Mouse (Mus musculus) forebrain, postnatal 0 days (tissue): ENCODE data around the gene Csnk1e. TPM values are rescaled to one million over a fixed set of nuclear protein-coding genes. Genes with fewer than 3 reads are reported as not detected.

Experiments used
- ATAC-seq: fragments of 200-750 bp; cut with Nextera tagmentation; 2 replicates; pipeline ENCODE4 v1.8.0; 2017; ENCODE audit warnings: mild to moderate bottlenecking, moderate library complexity
- DNase-seq: peaks from one replicate; pipeline ENCODE4 v3.0.0-alpha.2; 2015
- H3K27ac ChIP-seq: fragments of 300-500 bp; sonication (generic); 2 replicates; pipeline ENCODE4 v1.5.1; 2014; ENCODE audit warnings: low read depth, mild to moderate bottlenecking, antibody characterized with exemption, low read length, moderate library complexity, mixed read lengths
- H3K27me3 ChIP-seq: fragments of 300-500 bp; sonication (generic); 2 replicates; pipeline ENCODE4 v1.6.1; 2014; ENCODE audit warnings: mild to moderate bottlenecking, low read length, mixed read lengths; ENCODE audit not compliant: insufficient read depth
- H3K36me3 ChIP-seq: fragments of 300-500 bp; sonication (generic); 2 replicates; pipeline ENCODE4 v1.6.1; 2014; ENCODE audit warnings: mild to moderate bottlenecking, moderate library complexity; ENCODE audit not compliant: insufficient read depth
- H3K4me1 ChIP-seq: fragments of 300-500 bp; sonication (generic); 2 replicates; pipeline ENCODE4 v1.6.1; 2014; ENCODE audit warnings: antibody characterized with exemption; ENCODE audit not compliant: insufficient read depth
- H3K4me2 ChIP-seq: fragments of 300-500 bp; sonication (generic); 2 replicates; pipeline ENCODE4 v1.6.1; 2014; ENCODE audit warnings: low read depth, mild to moderate bottlenecking, moderate library complexity
- H3K4me3 ChIP-seq: fragments of 300-500 bp; sonication (generic); 2 replicates; pipeline ENCODE4 v1.5.1; 2014; ENCODE audit warnings: low read depth, low read length, mixed read lengths
- H3K9ac ChIP-seq: fragments of 300-500 bp; sonication (generic); 2 replicates; pipeline ENCODE4 v1.6.1; 2014; ENCODE audit warnings: mild to moderate bottlenecking
- H3K9me3 ChIP-seq: fragments of 300-500 bp; sonication (generic); 2 replicates; pipeline ENCODE4 v1.6.1; 2016; ENCODE audit warnings: low read length
- CTCF ChIP-seq: sonication (generic); IDR thresholded peaks from 2 replicates; pipeline ENCODE4 v1.5.1; 2016; ENCODE audit warnings: antibody characterized with exemption, control low read depth, low read depth
- WGBS: fragments of 180-500 bp; shearing (Covaris S2); extraction: QIAGEN DNeasy Blood & Tissue Kit; methylation state at CpG from one replicate; pipeline ENCODE4 v1.1.7; 2014; 5-methylcytosine and 5-hydroxymethylcytosine counted together
- polyA plus RNA-seq: library from polyadenylated mRNA; unstranded; fragments of >200 nt; fragmentation: Nextera tagmentation; extraction: Ambion mirVana; gene quantifications from 2 replicates; pipeline ENCODE4 v1.2.1, GENCODE M21; 2015
- total RNA-seq: library from RNA; depleted of rRNA; stranded (reverse); fragments of >200 nt; gene quantifications from 2 replicates; pipeline ENCODE4 v1.2.3, GENCODE M21; 2014

Csnk1e gene
- total and polyA plus RNA-seq, 2 experiments from 2014 or later = 248 to 490 TPM

- Histone ChIP-seq H3K9ac (no peak overlapping the region), H3K36me3 (no peaks in the 10 kb centered on the region), H3K4me1 (no peaks in the 10 kb centered on the region), H3K4me3 (no peak overlapping the region), H3K4me2 (no peak overlapping the region), H3K27me3 (no peaks in the 10 kb centered on the region), H3K27ac (no peak overlapping the region), H3K9me3 (no peaks in the 10 kb centered on the region)
- no peak for DNase-seq
- WGBS = 15% methylated on average over 15 of the region's 15 CpGs
- TF ChIP-seq CTCF = no peak
- ATAC-seq = peak; percentile 63; the same call in 1 of the 2 replicates
These were observed 25.9 kb upstream of the Csnk1e start for GRCm38 (mm10) chr15:79481181-79481688.

- Histone ChIP-seq H3K4me1 (no peaks in the 10 kb centered on the region), H3K4me2 (no peak overlapping the region), H3K36me3 (no peaks in the 10 kb centered on the region), H3K27ac (no peak overlapping the region), H3K4me3 (no peak overlapping the region), H3K9me3 (no peaks in the 10 kb centered on the region), H3K9ac (no peak overlapping the region), H3K27me3 (no peaks in the 10 kb centered on the region)
- ATAC-seq (no peak), DNase-seq (no peak)
- 53% methylated on average over 6 of the region's 6 CpGs for WGBS
- TF ChIP-seq CTCF = no peak
These were observed 21.9 kb upstream of the Csnk1e start for GRCm38 (mm10) chr15:79477227-79477626.

GRCm38 (mm10) chr15:79473638-79474355 is 18.4 kb upstream of the Csnk1e start:
- no peak overlapping the region for H3K27ac ChIP-seq
- DNase-seq (no peak), ATAC-seq (no peak)
- no peak overlapping the region for H3K4me2 ChIP-seq
- H3K9me3 ChIP-seq = no peaks in the 10 kb centered on the region
- H3K9ac ChIP-seq = no peak overlapping the region
- no peak for TF ChIP-seq CTCF
- no peaks in the 10 kb centered on the region for H3K36me3 ChIP-seq
- H3K27me3 ChIP-seq = no peaks in the 10 kb centered on the region
- no peaks in the 10 kb centered on the region for H3K4me1 ChIP-seq
- H3K4me3 ChIP-seq = no peak overlapping the region
- WGBS = 49% methylated on average over 12 of the region's 12 CpGs

- H3K4me1 ChIP-seq = no peaks in the 10 kb centered on the region
- H3K9me3 ChIP-seq = no peaks in the 10 kb centered on the region
- H3K4me2 ChIP-seq = no peak overlapping the region
- H3K27ac ChIP-seq = no peak overlapping the region
- no peaks in the 10 kb centered on the region for H3K27me3 ChIP-seq
- TF ChIP-seq CTCF = peak; percentile 22; the same call in 1 of the 2 replicates
- H3K4me3 ChIP-seq = no peak overlapping the region
- 88% methylated on average over 5 of the region's 5 CpGs for WGBS
- no peak for ATAC-seq
- no peak overlapping the region for H3K9ac ChIP-seq
- H3K36me3 ChIP-seq = no peaks in the 10 kb centered on the region
- no peak for DNase-seq
These were observed 17.7 kb upstream of the Csnk1e start for GRCm38 (mm10) chr15:79473042-79473441.

- ATAC-seq = no peak
- DNase-seq = no peak
- H3K4me1 ChIP-seq = no peaks in the 10 kb centered on the region
- no peak overlapping the region for H3K27ac ChIP-seq
- no peak overlapping the region for H3K9ac ChIP-seq
- H3K36me3 ChIP-seq = no peaks in the 10 kb centered on the region
- no peaks in the 10 kb centered on the region for H3K9me3 ChIP-seq
- H3K4me3 ChIP-seq = 0 out of 2 replicates have a peak overlapping the region, but pooled peaks have one; percentile 2
- 44% methylated on average over 10 of the region's 10 CpGs for WGBS
- H3K4me2 ChIP-seq = peak overlapping the region; percentile 36
- no peak for TF ChIP-seq CTCF
- no peaks in the 10 kb centered on the region for H3K27me3 ChIP-seq
These were observed 15.7 kb upstream of the Csnk1e start for GRCm38 (mm10) chr15:79471095-79471494.

- Histone ChIP-seq H3K27ac (no peak overlapping the region), H3K9ac (no peak overlapping the region), H3K4me3 (0 out of 2 replicates have a peak overlapping the region, but pooled peaks have one; percentile 2), H3K36me3 (no peaks in the 10 kb centered on the region), H3K4me1 (no peaks in the 10 kb centered on the region), H3K9me3 (no peaks in the 10 kb centered on the region), H3K4me2 (peak overlapping the region; percentile 36), H3K27me3 (no peaks in the 10 kb centered on the region)
- ATAC-seq = no peak
- no peak for TF ChIP-seq CTCF
- WGBS = 40% methylated on average over 17 of the region's 17 CpGs
- no peak for DNase-seq
These were observed 15.2 kb upstream of the Csnk1e start for GRCm38 (mm10) chr15:79470583-79470982.

- Histone ChIP-seq H3K4me3 (no peak overlapping the region), H3K4me1 (no peaks in the 10 kb centered on the region), H3K4me2 (no peak overlapping the region), H3K9ac (no peak overlapping the region), H3K27me3 (no peaks in the 10 kb centered on the region), H3K27ac (no peak overlapping the region), H3K36me3 (no peaks in the 10 kb centered on the region), H3K9me3 (no peaks in the 10 kb centered on the region)
- no peak for ATAC-seq
- TF ChIP-seq CTCF = no peak
- no peak for DNase-seq
- WGBS = 70% methylated on average over 5 of the region's 5 CpGs
These were observed 14.2 kb upstream of the Csnk1e start for GRCm38 (mm10) chr15:79469577-79469976.
